Mouse (Mus musculus) MEL (cell line): ENCODE results near the gene Zc2hc1b. TPM values are rescaled to one million over a fixed set of nuclear protein-coding genes. Genes with fewer than 3 reads are reported as not detected.

ENCODE experiments used
- DNase-seq: peaks from one replicate; pipeline ENCODE4 v3.0.0; 2011; ENCODE audit warnings: low read depth, low spot score
- H3K27ac ChIP-seq: 2 replicates; pipeline ENCODE4 v1.5.1; 2012; ENCODE audit warnings: low read depth, mild to moderate bottlenecking, control low read depth, low read length, moderate library complexity; ENCODE audit not compliant: control insufficient read depth
- H3K27me3 ChIP-seq, 2 experiments: fragments of 150-350 bp in 1 of 2; sonication (generic) in 1 of 2; 2 replicates each; pipeline ENCODE4 v1.6.1; 2012; ENCODE audit warnings: low read length in 2 of 2, mild to moderate bottlenecking in 2 of 2, improper control_type of control experiment in 1 of 2, moderate library complexity in 1 of 2; ENCODE audit not compliant: insufficient read depth in 2 of 2, control insufficient read depth in 1 of 2
- H3K36me3 ChIP-seq, 2 experiments: 2 replicates each; pipeline ENCODE4 v1.6.1; 2012 to 2014; ENCODE audit warnings: low read length in 2 of 2, improper control_type of control experiment in 1 of 2, inconsistent platforms in 1 of 2, mild to moderate bottlenecking in 1 of 2; ENCODE audit not compliant: insufficient read depth in 2 of 2, control insufficient read depth in 1 of 2
- H3K4me1 ChIP-seq, 2 experiments: fragments of 150-350 bp in 1 of 2; sonication (generic) in 1 of 2; 2 replicates each; pipeline ENCODE4 v1.6.1; 2012; ENCODE audit warnings: low read length in 2 of 2, improper control_type of control experiment in 1 of 2, mild to moderate bottlenecking in 1 of 2; ENCODE audit not compliant: insufficient read depth in 2 of 2, control insufficient read depth in 1 of 2
- H3K4me3 ChIP-seq, 2 experiments: fragments of 150-350 bp in 1 of 2; sonication (generic) in 1 of 2; 2 replicates each; pipeline ENCODE4 v1.5.1; 2012; ENCODE audit warnings: low read depth in 2 of 2, low read length in 2 of 2, mild to moderate bottlenecking in 2 of 2, moderate library complexity in 2 of 2, control low read depth in 1 of 2, improper control_type of control experiment in 1 of 2; ENCODE audit not compliant: control insufficient read depth in 1 of 2, insufficient read depth in 1 of 2
- H3K79me2 ChIP-seq: 2 replicates; pipeline ENCODE4 v1.6.1; 2012; ENCODE audit warnings: mild to moderate bottlenecking, low read length, moderate library complexity; ENCODE audit not compliant: control insufficient read depth, poor library complexity, insufficient read depth
- H3K9ac ChIP-seq: 2 replicates; pipeline ENCODE4 v1.6.1; 2012; ENCODE audit warnings: low read depth, mild to moderate bottlenecking, control low read depth, low read length, moderate library complexity; ENCODE audit not compliant: control insufficient read depth, poor library complexity, severe bottlenecking
- H3K9me3 ChIP-seq: fragments of 150-350 bp; sonication (generic); replicated peaks from 2 replicates; pipeline ENCODE4 v1.6.1; 2012; ENCODE audit warnings: mild to moderate bottlenecking, low read length, improper control_type of control experiment, moderate library complexity; ENCODE audit not compliant: insufficient read depth
- BHLHE40 ChIP-seq: IDR thresholded peaks from 2 replicates; pipeline ENCODE4 v1.6.1; 2012; ENCODE audit warnings: low read depth, mild to moderate bottlenecking, inconsistent platforms, low read length, improper control_type of control experiment, borderline replicate concordance
- CHD1 ChIP-seq: IDR thresholded peaks from 2 replicates; pipeline ENCODE4 v1.6.1; 2012; ENCODE audit warnings: low read depth, mild to moderate bottlenecking, inconsistent platforms, low read length, improper control_type of control experiment
- ELF1 ChIP-seq: IDR thresholded peaks from 2 replicates; pipeline ENCODE4 v1.6.1; 2014; ENCODE audit warnings: low read depth, mild to moderate bottlenecking, inconsistent platforms, low read length, improper control_type of control experiment, moderate library complexity
- EP300 ChIP-seq, 2 experiments: IDR thresholded peaks; 2 replicates each; pipeline ENCODE4 v1.6.1; 2011; ENCODE audit warnings: improper control_type of control experiment in 2 of 2, low read length in 2 of 2, low read depth in 1 of 2, mild to moderate bottlenecking in 1 of 2
- GABPA ChIP-seq: IDR thresholded peaks from 2 replicates; pipeline ENCODE4 v1.6.1; 2012; ENCODE audit warnings: low read depth, mild to moderate bottlenecking, inconsistent platforms, low read length, improper control_type of control experiment, moderate library complexity
- GATA1 ChIP-seq: IDR thresholded peaks from 2 replicates; pipeline ENCODE4 v1.6.1; 2011; ENCODE audit warnings: low read depth, low read length, improper control_type of control experiment
- KAT2A ChIP-seq: conservative IDR thresholded peaks from 2 replicates; pipeline ENCODE4 v1.6.1; 2012; ENCODE audit warnings: low read depth, low read length, improper control_type of control experiment, inconsistent platforms
- MAZ ChIP-seq: IDR thresholded peaks from 2 replicates; pipeline ENCODE4 v1.6.1; 2012; ENCODE audit warnings: low read depth, mild to moderate bottlenecking, inconsistent platforms, low read length, improper control_type of control experiment
- NELFE ChIP-seq: IDR thresholded peaks from 2 replicates; pipeline ENCODE4 v1.6.1; 2011; ENCODE audit warnings: low read depth, low read length, improper control_type of control experiment
- NRF1 ChIP-seq: IDR thresholded peaks from 2 replicates; pipeline ENCODE4 v1.6.1; 2014; ENCODE audit warnings: low read depth, mild to moderate bottlenecking, inconsistent platforms, low read length, improper control_type of control experiment, moderate library complexity; ENCODE audit not compliant: poor library complexity, insufficient read depth, severe bottlenecking
- POLR2A ChIP-seq, 2 experiments: IDR thresholded peaks; 2 replicates each; pipeline ENCODE4 v1.6.1; 2011 to 2012; ENCODE audit warnings: low read length in 2 of 2, mild to moderate bottlenecking in 2 of 2, control low read depth in 1 of 2, improper control_type of control experiment in 1 of 2, low read depth in 1 of 2, moderate library complexity in 1 of 2; ENCODE audit not compliant: control insufficient read depth in 1 of 2, insufficient read depth in 1 of 2, poor library complexity in 1 of 2
- POLR2AphosphoS2 ChIP-seq: IDR thresholded peaks from 2 replicates; pipeline ENCODE4 v1.6.1; 2011; ENCODE audit warnings: low read length, improper control_type of control experiment
- RCOR1 ChIP-seq: IDR thresholded peaks from 2 replicates; pipeline ENCODE4 v1.6.1; 2012; ENCODE audit warnings: low read depth, mild to moderate bottlenecking, inconsistent platforms, low read length, improper control_type of control experiment
- SMC3 ChIP-seq: IDR thresholded peaks from 2 replicates; pipeline ENCODE4 v1.6.1; 2011; ENCODE audit warnings: low read depth, low read length, improper control_type of control experiment
- ZMIZ1 ChIP-seq: IDR thresholded peaks from 2 replicates; pipeline ENCODE4 v1.6.1; 2012; ENCODE audit warnings: low read depth, mild to moderate bottlenecking, inconsistent platforms, low read length, improper control_type of control experiment, moderate library complexity
- ZNF384 ChIP-seq: IDR thresholded peaks from 2 replicates; pipeline ENCODE4 v1.6.1; 2012; ENCODE audit warnings: low read depth, mild to moderate bottlenecking, inconsistent platforms, low read length, improper control_type of control experiment
- polyA plus RNA-seq, 2 experiments: library from polyadenylated mRNA; stranded (reverse) in 1 of 2; unstranded in 1 of 2; fragments of >175 nt in 1 of 2; fragments of >200 nt in 1 of 2; gene quantifications; 2 replicates each; pipeline versions ENCODE4 v1.2.1 to v1.2.4; 2012; ENCODE audit warnings: low replicate concordance in 2 of 2, low read depth in 1 of 2; ENCODE audit not compliant: insufficient read length in 2 of 2, insufficient read depth in 1 of 2, missing spikeins in 1 of 2
- total RNA-seq: library from RNA; depleted of rRNA; stranded (reverse); fragments of 300-350 nt; gene quantifications from 2 replicates; pipeline ENCODE4 v1.2.3, GENCODE M21; 2012; rRNA removed

Gene Zc2hc1b
- total and polyA plus RNA-seq, 3 experiments = 0.07 TPM; not detected in 2

DNA sequence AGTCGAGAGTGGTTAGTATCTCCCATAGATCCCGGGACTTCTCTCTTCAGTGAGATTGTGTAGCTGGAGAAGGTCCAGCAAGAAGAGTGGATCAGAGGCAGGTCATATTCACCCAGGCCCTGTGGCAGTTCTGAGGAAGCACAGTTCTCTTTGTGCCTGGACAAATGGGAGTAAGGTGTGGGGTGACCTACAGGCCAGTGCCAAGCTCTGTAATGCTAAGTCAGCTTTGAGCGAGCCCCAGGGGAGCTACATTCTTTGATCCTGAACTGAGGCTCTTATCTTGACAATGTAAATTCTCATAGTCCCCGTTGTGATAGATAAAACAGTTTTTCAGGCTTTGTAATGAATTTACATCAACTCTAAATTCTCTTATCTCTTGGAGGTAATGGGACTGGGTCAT is 75.5 kb downstream of the Zc2hc1b start:
- DNase-seq = no peak
- Histone ChIP-seq H3K4me1 (no peaks in the 10 kb centered on the region), H3K9me3 (no peaks in the 10 kb centered on the region), H3K9ac (no peak overlapping the region), H3K4me3 (no peak overlapping the region), H3K27ac (no peak overlapping the region), H3K79me2 (no peaks in the 10 kb centered on the region), H3K36me3 (no peaks in the 10 kb centered on the region), H3K27me3 (peaks cover 3 to 4% of the 10 kb centered on the region in 2 experiments; a peak in 3 of 4 replicates)
- no peak for TF ChIP-seq GATA1
- no peak for TF ChIP-seq GABPA
- TF ChIP-seq NRF1 = no peak
- no peak for TF ChIP-seq RCOR1
- TF ChIP-seq ZNF384 = no peak

DNA sequence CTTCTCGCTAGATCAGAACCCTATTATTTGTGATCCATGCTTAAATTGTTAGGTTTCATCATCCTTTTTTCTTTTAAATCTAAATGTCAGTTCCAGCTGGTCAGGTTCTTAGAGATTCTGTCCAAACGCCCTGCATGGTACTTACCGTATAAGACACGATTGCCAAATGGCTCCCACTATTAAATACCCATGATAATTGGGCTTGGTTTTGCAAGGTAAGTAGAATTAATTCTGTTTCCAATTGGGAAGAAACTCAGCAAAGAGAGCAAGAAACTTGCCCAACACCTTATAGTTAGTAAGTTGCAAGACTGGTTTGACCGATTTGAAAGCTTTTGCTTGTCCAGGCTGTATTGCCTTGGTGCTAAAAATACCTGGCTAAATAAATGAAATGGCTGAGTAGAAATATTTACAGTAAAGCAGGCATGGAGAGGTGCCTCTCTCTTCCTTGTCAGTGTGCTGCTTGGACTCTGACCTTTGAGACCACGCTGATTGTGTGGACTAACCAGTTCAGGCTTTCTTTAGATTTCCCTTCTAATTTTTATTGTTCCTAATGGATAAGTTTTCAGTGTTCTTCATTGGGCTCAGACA is 77.7 kb downstream of the Zc2hc1b start:
- no peak overlapping the region for H3K27ac ChIP-seq
- H3K4me1 ChIP-seq = no peaks in the 10 kb centered on the region
- no peaks in the 10 kb centered on the region for H3K79me2 ChIP-seq
- no peaks in the 10 kb centered on the region for H3K36me3 ChIP-seq
- TF ChIP-seq CHD1 = no peak
- TF ChIP-seq ZMIZ1 = no peak
- no peak for TF ChIP-seq SMC3
- TF ChIP-seq ZNF384 = no peak
- no peak for TF ChIP-seq EP300 (IDR thresholded peaks at IDR 0.05; ENCODE audit: low read depth in 1 of 2, low read length in 2 of 2)
- TF ChIP-seq NELFE = no peak
- TF ChIP-seq POLR2AphosphoS2 = no peak
- TF ChIP-seq BHLHE40 = no peak
- TF ChIP-seq MAZ = no peak
- TF ChIP-seq ELF1 = no peak
- no peak for TF ChIP-seq KAT2A
- TF ChIP-seq POLR2A (IDR thresholded peaks at IDR 0.05; ENCODE audit: control insufficient read depth in 1 of 2, insufficient read depth in 1 of 2, low read depth in 1 of 2, low read length in 2 of 2, poor library complexity in 1 of 2) = no peak
- TF ChIP-seq, all 39 proteins: peak for 0
- Histone ChIP-seq H3K27me3 (peaks cover 1 to 10% of the 10 kb centered on the region in 2 experiments; a peak in 2 of 4 replicates), H3K4me3 (no peak overlapping the region), H3K9me3 (no peaks in the 10 kb centered on the region), H3K9ac (no peak overlapping the region)
- DNase-seq = no peak

Other genes with a start within 250 kb of the Zc2hc1b start
- 1.9 and 3.2 TPM in 2 replicates for gene Stx11, start 213.7 kb downstream of the Zc2hc1b start, total RNA-seq
- 1 to 10 TPM in 1 of 2 experiments, not detected in 1; 2.9 TPM for gene Stx11, start 213.7 kb downstream of the Zc2hc1b start, polyA plus RNA-seq
- 16.6 and 17.5 TPM in 2 replicates for gene Sf3b5, start 172.7 kb downstream of the Zc2hc1b start, total RNA-seq
- 10 to 100 TPM in 1 of 2 experiments, not detected in 1; 57.4 TPM for gene Sf3b5, start 172.7 kb downstream of the Zc2hc1b start, polyA plus RNA-seq
- not detected in 2 replicates for gene Plagl1, start 117.5 kb downstream of the Zc2hc1b start, total RNA-seq
- not detected for gene Plagl1, start 117.5 kb downstream of the Zc2hc1b start, polyA plus RNA-seq
- gene Ltv1, start 15.1 kb upstream of the Zc2hc1b start, total RNA-seq = 25.0 and 29.4 TPM in 2 replicates
- 10 to 100 TPM in 1 of 2 experiments, not detected in 1; 58.1 TPM for gene Ltv1, start 15.1 kb upstream of the Zc2hc1b start, polyA plus RNA-seq